Mouse (Mus musculus) central nervous system, embryonic 11.5 days (tissue): Measurements from ENCODE around the gene Ppp1r14d. TPM values are rescaled to one million over a fixed set of nuclear protein-coding genes. Genes with fewer than 3 reads are reported as not detected.

Experiments
- polyA plus RNA-seq: library from polyadenylated mRNA; depleted of rRNA; stranded (reverse); fragments of >200 nt; gene quantifications from 2 replicates; pipeline ENCODE4 v1.2.3, GENCODE M21; 2012; rRNA removed

The Ppp1r14d gene
- 0.06 TPM in 1 of 2 replicates, not detected in the other for polyA plus RNA-seq

DNA sequence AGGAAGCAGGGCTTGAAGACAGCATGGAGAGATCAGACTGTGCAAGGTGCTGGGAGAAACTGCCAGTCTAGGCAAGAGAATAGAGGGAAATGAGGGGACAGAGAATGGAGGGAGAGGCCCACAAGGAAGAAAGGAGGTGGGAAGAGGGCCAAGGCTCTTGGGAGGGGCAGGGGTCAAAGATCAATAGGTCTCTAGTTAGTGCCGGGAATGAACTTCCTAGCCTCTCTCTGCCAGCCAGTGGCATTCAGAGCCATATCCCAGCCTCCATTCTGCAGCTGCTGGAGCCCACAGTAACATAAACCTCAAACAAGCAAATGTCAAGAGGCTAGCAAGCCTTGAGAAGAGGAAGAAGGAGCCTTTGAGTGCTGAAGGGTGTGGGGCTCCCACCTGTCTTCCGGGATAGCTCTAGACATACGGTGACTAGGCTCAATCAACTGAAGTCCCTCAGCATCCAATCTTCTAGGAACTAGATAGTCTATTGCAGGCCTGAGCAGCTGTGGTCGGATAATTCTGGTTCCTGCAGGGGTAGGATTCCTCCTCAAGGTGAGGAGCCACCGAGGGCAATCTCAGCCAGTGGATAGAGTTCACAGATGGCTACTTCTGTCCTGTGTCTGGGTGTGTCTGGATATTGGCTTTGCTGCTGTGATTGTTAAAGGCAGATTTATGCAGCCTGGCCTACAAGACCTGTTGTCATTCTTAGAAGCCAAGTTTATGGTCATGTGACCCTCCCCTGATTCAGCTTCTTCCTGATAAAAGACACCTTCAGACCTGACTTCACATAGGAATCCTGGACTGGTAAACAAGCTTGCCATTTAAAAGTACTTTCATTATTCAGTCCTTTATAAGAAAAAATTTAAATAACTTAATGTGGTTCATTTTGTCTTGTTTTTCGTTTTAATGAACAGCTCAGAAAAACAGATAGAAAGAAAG lies at the start of gene Ppp1r14d:
Gene Ppp1r14d, minus strand, starts transcription at position 132 of the 930 bp plus-strand sequence.

DNA sequence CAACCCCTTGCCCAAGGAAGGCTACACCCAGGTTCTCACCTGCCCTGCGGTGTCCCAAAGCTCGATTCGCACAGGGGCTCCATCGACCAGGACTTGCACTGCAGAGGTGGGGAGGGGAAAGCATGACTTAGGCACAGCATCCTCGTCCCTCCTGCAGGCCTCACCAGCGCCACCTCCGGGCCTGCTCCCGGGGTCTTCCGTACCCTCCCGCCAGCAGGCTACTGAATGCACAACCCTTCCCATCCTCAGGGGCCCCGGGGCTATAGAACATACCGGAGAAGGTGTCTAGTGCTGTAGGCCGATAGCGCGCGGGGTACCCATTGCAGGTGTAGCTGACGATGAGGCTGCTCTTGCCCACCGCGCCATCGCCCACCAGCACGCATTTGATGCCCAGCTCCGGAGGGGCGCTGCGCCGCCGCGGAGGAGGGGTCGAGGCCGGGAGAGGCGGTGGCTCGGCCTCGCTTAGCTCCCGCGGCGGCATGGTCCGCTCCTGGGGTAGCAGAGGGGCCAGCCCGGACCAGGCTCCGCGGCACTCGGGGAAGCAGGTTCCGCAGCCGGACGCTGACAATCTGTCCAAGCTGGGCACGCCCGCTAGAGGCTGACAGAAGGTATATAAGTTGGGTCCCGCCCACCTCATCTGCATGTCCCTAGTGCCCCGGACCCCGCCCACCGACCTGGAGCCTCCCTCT lies 41.1 kb upstream of the Ppp1r14d start, which contains the start of gene Rhov:
Gene Rhov, minus strand, starts transcription at position 630 of the 689 bp plus-strand sequence.

GRCm38 (mm10) chr2:119237210-119237870 lies 7.6 kb upstream of the Ppp1r14d start, which contains the start of gene Spint1:
Gene Spint1, plus strand, starts transcription at chr2:119237362.

GRCm38 (mm10) chr2:119208344-119209175 lies 21.1 kb downstream of the Ppp1r14d start, which contains the start of the genes Zfyve19 and Dnajc17:
Gene Zfyve19, plus strand, starts transcription at chr2:119208617.
Gene Dnajc17, minus strand, starts transcription at chr2:119208795.

DNA sequence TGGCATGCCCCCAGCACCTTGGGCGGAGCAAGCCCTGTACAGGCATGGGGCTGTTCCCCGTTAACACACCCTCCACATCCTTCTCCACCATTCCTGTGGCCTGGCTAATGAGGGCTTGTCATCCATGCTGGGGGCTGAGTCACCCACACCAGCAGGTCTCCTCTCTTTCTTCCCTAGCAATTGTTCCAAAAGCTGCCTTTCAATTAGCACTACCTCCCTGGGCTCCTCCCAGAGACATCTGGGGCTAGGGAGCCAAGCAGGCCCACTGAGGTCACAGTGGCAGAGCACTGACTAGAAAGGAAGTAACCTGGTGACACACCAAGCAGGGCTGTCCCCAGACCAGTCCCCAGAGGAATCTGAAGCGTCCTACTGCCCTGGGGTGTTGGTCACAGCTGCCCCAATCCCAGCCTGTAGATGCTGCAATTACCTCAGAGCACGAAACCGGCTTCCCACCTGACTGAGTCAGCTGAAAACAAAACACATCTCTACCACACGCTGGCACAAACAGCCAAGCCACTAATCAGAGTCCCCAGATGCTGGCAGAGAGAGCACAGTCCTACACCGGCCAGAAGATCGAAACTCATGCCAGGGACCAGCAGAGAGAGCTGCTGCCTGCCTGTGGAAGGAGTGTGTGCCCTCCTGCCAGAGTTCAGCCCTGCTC lies 55.6 kb downstream of the Ppp1r14d start, which contains the start of gene Gm14137:
Gene Gm14137, plus strand, starts transcription at position 519 of the 661 bp plus-strand sequence.

Other genes with a start within 250 kb of the Ppp1r14d start
- 15.2 and 18.8 TPM in 2 replicates for gene Ccdc32, start 200.5 kb downstream of the Ppp1r14d start, polyA plus RNA-seq
- gene Rpusd2, start 195.1 kb downstream of the Ppp1r14d start, polyA plus RNA-seq = 9.2 and 10.1 TPM in 2 replicates
- 10.9 and 14.5 TPM in 2 replicates for gene Knl1, start 182.8 kb downstream of the Ppp1r14d start, polyA plus RNA-seq
- gene Rad51, start 117.1 kb downstream of the Ppp1r14d start, polyA plus RNA-seq = 52.8 and 53.0 TPM in 2 replicates
- 32.3 and 40.1 TPM in 2 replicates for gene Rmdn3, start 72.9 kb downstream of the Ppp1r14d start, polyA plus RNA-seq
- gene Gchfr, start 62.1 kb downstream of the Ppp1r14d start, polyA plus RNA-seq = 1.8 and 3.3 TPM in 2 replicates
- gene Gm14137, start 55.4 kb downstream of the Ppp1r14d start, polyA plus RNA-seq = 0.02 TPM in 1 of 2 replicates, not detected in the other
- 42.1 and 53.1 TPM in 2 replicates for gene Zfyve19, start 21.3 kb downstream of the Ppp1r14d start, polyA plus RNA-seq
- 35.0 and 61.3 TPM in 2 replicates for gene Dnajc17, start 21.1 kb downstream of the Ppp1r14d start, polyA plus RNA-seq
- 1.6 and 2.7 TPM in 2 replicates for gene Spint1, start 7.5 kb upstream of the Ppp1r14d start, polyA plus RNA-seq
- gene Rhov, start 41.4 kb upstream of the Ppp1r14d start, polyA plus RNA-seq = 0.98 and 1.7 TPM in 2 replicates
- 14.3 and 16.2 TPM in 2 replicates for gene Vps18, start 58.8 kb upstream of the Ppp1r14d start, polyA plus RNA-seq
- gene Dll4, start 95.9 kb upstream of the Ppp1r14d start, polyA plus RNA-seq = 4.0 and 5.0 TPM in 2 replicates
- gene Chac1, start 121.3 kb upstream of the Ppp1r14d start, polyA plus RNA-seq = 0.59 and 1.0 TPM in 2 replicates
- 14.3 and 15.8 TPM in 2 replicates for gene Ino80, start 247.8 kb upstream of the Ppp1r14d start, polyA plus RNA-seq